ENCODE assay signal across 15 mouse cellular contexts in genomic region chr9:15250376-15250775, GRCm38 (mm10). TPM values are rescaled to one million over a fixed set of nuclear protein-coding genes. Genes with fewer than 3 reads are reported as not detected.
DNase-seq lines count a peak whose midpoint lies in the region; ATAC-seq and TF ChIP-seq lines count a peak whose summit lies in the region.
"Had no signal": no experiment of that assay in that cellular context is flagged by ENCODE, and none has a peak within 500 bp of the region (broad histone marks: within the 10 kb centered on the region; RNA-seq: fewer than 3 reads in every experiment).

No protein-coding gene starts in this region.

- H3K9me3 ChIP-seq in heart, postnatal 0 days (replicated peaks; ENCODE audit: control insufficient read depth, low read length), result no peaks in the 10 kb centered on the region
- H3K9me3 ChIP-seq in liver, embryonic 12.5 days (replicated peaks), result no peaks in the 10 kb centered on the region
- H3K9me3 ChIP-seq in liver, embryonic 11.5 days (ENCODE audit: control insufficient read depth, low read length), result no peaks in the 10 kb centered on the region
- no peaks in the 10 kb centered on the region for H3K9me3 ChIP-seq in forebrain, embryonic 14.5 days (replicated peaks; ENCODE audit: control insufficient read depth, low read length)
- H3K9me3 ChIP-seq: embryonic facial prominence, embryonic 13.5 days; heart, embryonic 12.5 days; lung, embryonic 15.5 days had no signal

- no peak for DNase-seq in heart, postnatal 0 days (ENCODE audit: low spot score)
- no peak for DNase-seq in heart, adult 11 months
- DNase-seq in liver, embryonic 11.5 days (ENCODE audit: low spot score), result no peak
- DNase-seq in induced T-regulatory cell, adult 2 months (ENCODE audit: low read depth), result peak; percentile 47
- no peak for DNase-seq in right cerebral cortex, adult 2 months (ENCODE audit: low spot score in 2 of 2)
- DNase-seq in forebrain, embryonic 14.5 days (ENCODE audit: low spot score), result no peak
- DNase-seq: cerebellum, adult 18-20 months; gastrocnemius, postnatal 25 days; right cerebral cortex, postnatal 25 days had no signal

- no peaks in the 10 kb centered on the region for H3K4me1 ChIP-seq in heart, postnatal 0 days (ENCODE audit: control insufficient read depth, insufficient read depth)
- peaks cover 6% of the 10 kb centered on the region for H3K4me1 ChIP-seq in liver, embryonic 12.5 days
- peaks cover 4% of the 10 kb centered on the region for H3K4me1 ChIP-seq in liver, embryonic 11.5 days (replicated peaks; ENCODE audit: control insufficient read depth, insufficient read depth, low read length)
- H3K4me1 ChIP-seq in forebrain, embryonic 14.5 days (ENCODE audit: control insufficient read depth, insufficient read depth, low read length), result no peaks in the 10 kb centered on the region
- H3K4me1 ChIP-seq: embryonic facial prominence, embryonic 13.5 days; lung, embryonic 15.5 days had no signal

- H3K4me3 ChIP-seq in heart, postnatal 0 days (ENCODE audit: low read depth, low read length), result no peak overlapping the region
- H3K4me3 ChIP-seq in liver, embryonic 12.5 days, result no peak overlapping the region
- no peak overlapping the region for H3K4me3 ChIP-seq in liver, embryonic 11.5 days (ENCODE audit: low read depth, low read length)
- H3K4me3 ChIP-seq in forebrain, embryonic 14.5 days (ENCODE audit: low read depth, low read length), result no peak overlapping the region
- H3K4me3 ChIP-seq: embryonic facial prominence, embryonic 13.5 days; heart, embryonic 12.5 days; lung, embryonic 15.5 days had no signal

- H3K27me3 ChIP-seq in heart, postnatal 0 days (ENCODE audit: control insufficient read depth, insufficient read depth, low read length), result no peaks in the 10 kb centered on the region
- no peaks in the 10 kb centered on the region for H3K27me3 ChIP-seq in liver, embryonic 12.5 days (replicated peaks)
- H3K27me3 ChIP-seq in liver, embryonic 11.5 days (replicated peaks; ENCODE audit: control insufficient read depth, insufficient read depth, low read length), result no peaks in the 10 kb centered on the region
- no peaks in the 10 kb centered on the region for H3K27me3 ChIP-seq in forebrain, embryonic 14.5 days (replicated peaks; ENCODE audit: control insufficient read depth, insufficient read depth, low read length)
- H3K27me3 ChIP-seq: embryonic facial prominence, embryonic 13.5 days; heart, embryonic 12.5 days; lung, embryonic 15.5 days; Patski had no signal

- H3K27ac ChIP-seq in heart, postnatal 0 days (ENCODE audit: low read depth), result no peak overlapping the region
- no peak overlapping the region for H3K27ac ChIP-seq in liver, embryonic 12.5 days
- no peak overlapping the region for H3K27ac ChIP-seq in liver, embryonic 11.5 days (ENCODE audit: low read depth, low read length)
- H3K27ac ChIP-seq in forebrain, embryonic 14.5 days (ENCODE audit: low read depth, low read length), result no peak overlapping the region
- H3K27ac ChIP-seq: embryonic facial prominence, embryonic 13.5 days; lung, embryonic 15.5 days had no signal

- no peak for TF ChIP-seq EP300 in heart, postnatal 0 days (IDR thresholded peaks at IDR 0.05; ENCODE audit: low read depth)

- WGBS in heart, postnatal 0 days, result 40% methylated on average over 7 of the region's 7 CpGs
- WGBS in liver, embryonic 12.5 days (ENCODE audit: insufficient replicate concordance), result 36% methylated on average over 7 of the region's 7 CpGs
- WGBS in liver, embryonic 11.5 days, result 45% methylated on average over 7 of the region's 7 CpGs
- 78% methylated on average over 7 of the region's 7 CpGs for WGBS in forebrain, embryonic 14.5 days

- no peak for TF ChIP-seq CTCF in heart, postnatal 0 days (IDR thresholded peaks at IDR 0.05; ENCODE audit: low read depth)

- no peaks in the 10 kb centered on the region for H3K36me3 ChIP-seq in heart, postnatal 0 days (replicated peaks; ENCODE audit: control insufficient read depth, insufficient read depth, low read length)
- no peaks in the 10 kb centered on the region for H3K36me3 ChIP-seq in liver, embryonic 12.5 days
- no peaks in the 10 kb centered on the region for H3K36me3 ChIP-seq in liver, embryonic 11.5 days (ENCODE audit: control insufficient read depth, insufficient read depth, low read length)
- no peaks in the 10 kb centered on the region for H3K36me3 ChIP-seq in forebrain, embryonic 14.5 days (ENCODE audit: control insufficient read depth, insufficient read depth, low read length)
- H3K36me3 ChIP-seq: embryonic facial prominence, embryonic 13.5 days; heart, embryonic 12.5 days; lung, embryonic 15.5 days had no signal

- H3K4me2 ChIP-seq in heart, postnatal 0 days (ENCODE audit: low read depth, low read length), result no peak overlapping the region
- no peak overlapping the region for H3K4me2 ChIP-seq in liver, embryonic 12.5 days
- H3K4me2 ChIP-seq in liver, embryonic 11.5 days, result no peak overlapping the region
- no peak overlapping the region for H3K4me2 ChIP-seq in forebrain, embryonic 14.5 days (ENCODE audit: low read length)
- H3K4me2 ChIP-seq: embryonic facial prominence, embryonic 13.5 days; heart, embryonic 12.5 days; lung, embryonic 15.5 days had no signal

- H3K9ac ChIP-seq in heart, postnatal 0 days (replicated peaks; ENCODE audit: low read depth, low read length), result no peak overlapping the region
- no peak overlapping the region for H3K9ac ChIP-seq in liver, embryonic 12.5 days
- no peak overlapping the region for H3K9ac ChIP-seq in liver, embryonic 11.5 days (ENCODE audit: low read depth, low read length)
- H3K9ac ChIP-seq in forebrain, embryonic 14.5 days (ENCODE audit: low read length), result no peak overlapping the region
- H3K9ac ChIP-seq: embryonic facial prominence, embryonic 13.5 days; heart, embryonic 12.5 days; lung, embryonic 15.5 days had no signal

- ATAC-seq in heart, postnatal 0 days (ENCODE audit: insufficient read depth, low read depth), result peak; percentile 47; the same call in 1 of the 2 replicates
- ATAC-seq in liver, embryonic 12.5 days, result peak; percentile 49; the same call in 1 of the 2 replicates
- no peak for ATAC-seq in liver, embryonic 11.5 days (replicated peaks; ENCODE audit: low FRiP score)
- ATAC-seq in forebrain, embryonic 14.5 days, result no peak
- ATAC-seq: midbrain, embryonic 16.5 days; Patski had no signal

RNA-seq across cellular contexts. Expression of gene Vstm5, which starts 11.5 kb away (rescaled TPM):
- total RNA-seq in heart, postnatal 0 days (2014; rRNA removed; ENCODE audit: low replicate concordance), result 1.6 TPM in 2 replicates
- 1.1 and 1.5 TPM in 2 replicates for polyA plus RNA-seq in heart, postnatal 0 days (2015; fragmentation: Nextera tagmentation; extraction: Ambion mirVana)
- 0.48 and 0.58 TPM in 2 replicates for polyA plus RNA-seq in liver, embryonic 12.5 days (2016; fragmentation: Nextera tagmentation; extraction: Ambion mirVana)
- 0.84 and 1.4 TPM in 2 replicates for polyA plus RNA-seq in liver, embryonic 11.5 days (2014; fragmentation: Nextera tagmentation; extraction: Ambion mirVana)
- 7.3 and 9.5 TPM in 2 replicates for polyA plus RNA-seq in forebrain, embryonic 14.5 days (2014; fragmentation: Nextera tagmentation; extraction: Ambion mirVana)
- total RNA-seq: gastrocnemius, postnatal 25 days had no signal

RNA-seq across cellular contexts. Expression of gene Med17, which starts 29.4 kb away (rescaled TPM):
- total RNA-seq in heart, postnatal 0 days (2014; rRNA removed; ENCODE audit: low replicate concordance), result 11.9 and 16.8 TPM in 2 replicates
- polyA plus RNA-seq in heart, postnatal 0 days (2015; fragmentation: Nextera tagmentation; extraction: Ambion mirVana), result 13.7 and 14.8 TPM in 2 replicates
- 28.0 and 29.2 TPM in 2 replicates for polyA plus RNA-seq in liver, embryonic 12.5 days (2016; fragmentation: Nextera tagmentation; extraction: Ambion mirVana)
- 41.9 and 47.3 TPM in 2 replicates for polyA plus RNA-seq in liver, embryonic 11.5 days (2014; fragmentation: Nextera tagmentation; extraction: Ambion mirVana)
- polyA plus RNA-seq in forebrain, embryonic 14.5 days (2014; fragmentation: Nextera tagmentation; extraction: Ambion mirVana), result 39.8 and 43.1 TPM in 2 replicates

RNA-seq across cellular contexts. Expression of gene Taf1d, which starts 55.6 kb away (rescaled TPM):
- total RNA-seq in heart, postnatal 0 days (2014; rRNA removed; ENCODE audit: low replicate concordance), result 119 and 128 TPM in 2 replicates
- 25.9 and 27.8 TPM in 2 replicates for polyA plus RNA-seq in heart, postnatal 0 days (2015; fragmentation: Nextera tagmentation; extraction: Ambion mirVana)
- polyA plus RNA-seq in liver, embryonic 12.5 days (2016; fragmentation: Nextera tagmentation; extraction: Ambion mirVana), result 63.5 and 64.6 TPM in 2 replicates
- polyA plus RNA-seq in liver, embryonic 11.5 days (2014; fragmentation: Nextera tagmentation; extraction: Ambion mirVana), result 95.1 and 110 TPM in 2 replicates
- polyA plus RNA-seq in forebrain, embryonic 14.5 days (2014; fragmentation: Nextera tagmentation; extraction: Ambion mirVana), result 43.9 and 44.8 TPM in 2 replicates

RNA-seq across cellular contexts. Expression of gene 4931406C07Rik, which starts 55.9 kb away (rescaled TPM):
- total RNA-seq in heart, postnatal 0 days (2014; rRNA removed; ENCODE audit: low replicate concordance), result 1.6 and 6.6 TPM in 2 replicates
- 6.4 and 6.8 TPM in 2 replicates for polyA plus RNA-seq in heart, postnatal 0 days (2015; fragmentation: Nextera tagmentation; extraction: Ambion mirVana)
- 3.8 TPM in 2 replicates for polyA plus RNA-seq in liver, embryonic 12.5 days (2016; fragmentation: Nextera tagmentation; extraction: Ambion mirVana)
- 4.2 and 4.5 TPM in 2 replicates for polyA plus RNA-seq in liver, embryonic 11.5 days (2014; fragmentation: Nextera tagmentation; extraction: Ambion mirVana)
- polyA plus RNA-seq in forebrain, embryonic 14.5 days (2014; fragmentation: Nextera tagmentation; extraction: Ambion mirVana), result 7.5 and 8.3 TPM in 2 replicates

Comparison
In these comparisons a context has a peak if more than half of its experiments do, and no peak if none do; other contexts are left out.
1. ATAC-seq: peak in heart, postnatal 0 days (single experiment) and liver, embryonic 12.5 days (single experiment); none in liver, embryonic 11.5 days (single experiment) and forebrain, embryonic 14.5 days (single experiment).